Mouse (Mus musculus) hindlimb bud, embryonic 11.5 days (tissue): Measurements from ENCODE around the gene Ikzf3.

Experiments used
- DNase-seq: peaks from one replicate; pipeline ENCODE4 v3.0.0-alpha.2; 2012; ENCODE audit warnings: low read depth, low spot score; ENCODE audit errors: extremely low spot score

Ikzf3 gene

DNA sequence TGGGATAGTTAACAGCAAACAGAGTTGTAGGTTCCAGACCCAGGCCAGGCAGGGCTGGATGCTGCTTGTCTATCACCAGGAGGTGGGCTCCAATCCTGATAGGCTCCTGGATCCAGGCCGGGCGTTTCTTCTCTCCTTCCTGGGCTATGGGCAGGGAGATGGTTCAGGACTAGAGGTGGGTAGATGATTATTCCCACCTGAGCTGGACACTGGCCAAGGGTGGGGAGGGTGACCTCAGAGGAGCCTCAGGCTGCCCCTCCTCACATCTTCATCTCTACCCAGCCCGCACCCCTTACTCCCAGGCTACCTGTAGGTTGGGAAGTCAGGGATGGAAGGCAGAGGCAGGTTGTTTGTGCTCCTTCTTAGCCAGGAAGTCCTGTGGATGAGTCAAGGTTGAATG, 96.4 kb downstream of the Ikzf3 start:
- DNase-seq, result no peak

DNA sequence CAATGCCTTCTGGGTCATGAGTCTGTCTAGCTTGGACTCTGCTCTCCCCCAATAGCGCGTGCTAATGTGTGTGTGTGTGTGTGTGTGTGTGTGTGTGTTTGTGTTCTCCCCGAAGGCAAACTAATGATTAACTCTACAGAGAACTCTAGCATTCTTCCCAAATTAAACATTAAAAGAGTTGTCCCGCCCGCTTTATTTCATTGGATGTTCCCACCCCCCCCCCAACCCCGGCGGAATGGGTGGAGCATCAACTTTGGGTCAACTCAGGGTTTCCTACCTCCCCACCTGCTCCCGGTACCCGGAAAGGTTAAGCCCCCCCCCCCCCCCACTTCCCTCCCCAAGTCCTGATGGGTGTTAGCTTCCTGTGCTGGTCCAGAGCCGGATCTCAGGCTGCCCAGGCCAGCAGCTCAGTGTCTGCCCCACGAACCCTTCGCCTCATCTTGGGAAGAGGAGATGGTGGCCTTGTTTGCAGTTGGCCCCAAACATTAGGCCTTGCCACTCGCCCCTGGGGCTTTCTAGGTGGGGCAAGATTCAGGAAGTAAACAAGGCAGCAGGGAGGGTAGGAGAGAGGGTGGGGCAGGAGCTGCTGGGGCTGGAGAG, 97.5 kb downstream of the Ikzf3 start:
- DNase-seq, result no peak

DNA sequence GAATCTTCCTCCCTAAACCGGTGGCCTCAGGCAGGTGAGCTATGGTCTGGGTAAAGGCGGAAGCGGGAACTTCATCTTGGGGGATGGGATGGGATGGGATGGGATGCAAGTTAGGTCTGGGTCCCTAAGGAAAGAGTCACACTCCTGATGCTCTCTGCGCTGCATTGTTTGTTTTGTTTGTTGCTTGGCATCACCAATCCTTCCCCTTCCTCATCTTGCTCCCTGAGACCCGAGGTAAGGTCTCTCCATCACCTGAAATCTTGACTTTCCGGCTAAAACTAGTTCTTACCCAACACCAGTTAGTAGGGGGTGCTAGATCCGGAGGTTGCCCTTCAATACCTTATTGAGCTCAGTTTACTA, 98.4 kb downstream of the Ikzf3 start:
- DNase-seq, result no peak

DNA sequence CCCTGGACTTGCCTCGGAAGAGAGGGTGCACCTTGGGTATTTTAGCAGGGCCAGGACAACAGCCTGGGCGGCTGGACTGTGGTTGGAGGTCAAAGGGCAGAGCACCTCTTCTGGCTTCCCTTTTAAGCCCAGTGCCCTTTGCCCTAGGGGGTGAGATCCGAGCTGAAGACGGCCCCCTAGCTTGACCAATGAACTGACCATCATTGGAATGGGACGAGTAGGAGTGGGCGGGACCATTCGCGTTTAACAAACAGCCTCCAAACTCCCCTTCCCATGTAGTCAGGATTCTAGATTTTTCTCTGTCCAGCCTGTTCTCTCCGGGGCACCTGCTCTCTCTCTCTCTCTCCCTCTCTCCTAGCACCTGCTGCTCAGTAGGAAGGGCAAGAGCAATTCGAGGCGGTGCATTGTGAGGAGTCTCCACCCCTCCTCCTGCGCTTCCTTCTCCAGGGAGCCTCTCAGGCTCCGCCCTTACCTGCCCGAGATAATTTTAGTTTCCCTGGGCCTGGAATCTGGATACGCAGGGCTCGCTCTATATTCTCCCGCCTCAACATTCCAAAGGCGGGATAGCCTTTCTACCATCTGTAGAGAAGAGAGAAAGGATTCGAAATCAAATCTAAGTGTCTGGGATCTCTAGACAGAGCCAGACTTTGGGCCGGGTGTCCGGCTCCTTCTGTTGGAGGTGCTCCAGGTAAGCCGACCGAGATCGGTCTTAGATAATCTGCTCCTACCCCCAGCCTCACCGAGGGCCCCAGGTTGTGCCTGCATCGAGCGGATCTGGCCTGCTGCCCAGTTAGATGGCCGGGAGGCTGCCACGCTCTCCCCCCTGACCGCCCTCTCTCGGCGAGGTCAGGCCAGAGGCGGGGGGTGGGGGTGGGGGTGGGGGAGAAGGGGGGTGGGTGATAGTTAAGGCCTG, 99.0 kb downstream of the Ikzf3 start:
- no peak for DNase-seq

DNA sequence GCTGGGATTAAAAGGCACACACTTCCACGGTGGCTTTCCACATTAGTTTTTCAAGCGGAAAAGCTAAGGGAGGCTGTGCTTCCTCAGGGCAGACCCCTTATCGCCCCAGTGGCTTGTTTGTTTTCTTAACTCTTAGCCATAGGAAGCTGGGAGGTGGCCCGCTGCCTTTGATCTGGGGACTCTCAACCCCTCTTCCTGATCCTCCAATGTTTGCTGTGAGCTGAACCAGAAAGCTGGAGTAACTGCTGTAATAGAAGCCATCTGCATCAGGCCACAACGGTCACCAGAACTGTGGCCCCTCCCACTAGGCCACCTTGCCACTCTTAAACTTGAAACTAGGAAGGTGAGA, 99.6 kb downstream of the Ikzf3 start, which contains the start of gene Grb7:
Grb7 (plus strand) TSS at position 182 of the 349 bp plus-strand sequence.
- DNase-seq, result no peak

DNA sequence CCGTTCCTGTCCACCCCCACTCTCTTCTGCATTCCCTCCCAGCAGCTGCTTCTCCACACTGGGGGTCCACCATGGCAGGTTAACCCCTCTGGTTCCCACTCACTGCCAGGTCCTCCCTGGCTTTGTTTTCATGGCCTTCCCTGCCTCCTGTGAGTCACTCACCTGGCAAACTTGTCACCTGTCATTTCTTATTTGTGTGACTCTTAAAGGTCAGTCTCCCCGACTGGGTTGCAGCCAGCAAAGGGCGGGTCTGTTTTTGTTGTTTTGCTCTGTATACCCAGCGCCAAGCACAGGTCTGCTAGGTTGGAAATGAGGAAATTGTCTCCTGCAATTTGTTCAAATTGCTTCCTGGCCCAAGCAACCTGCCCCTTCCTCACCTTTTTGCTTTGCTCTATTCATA, 100.2 kb downstream of the Ikzf3 start:
- DNase-seq, result no peak

DNA sequence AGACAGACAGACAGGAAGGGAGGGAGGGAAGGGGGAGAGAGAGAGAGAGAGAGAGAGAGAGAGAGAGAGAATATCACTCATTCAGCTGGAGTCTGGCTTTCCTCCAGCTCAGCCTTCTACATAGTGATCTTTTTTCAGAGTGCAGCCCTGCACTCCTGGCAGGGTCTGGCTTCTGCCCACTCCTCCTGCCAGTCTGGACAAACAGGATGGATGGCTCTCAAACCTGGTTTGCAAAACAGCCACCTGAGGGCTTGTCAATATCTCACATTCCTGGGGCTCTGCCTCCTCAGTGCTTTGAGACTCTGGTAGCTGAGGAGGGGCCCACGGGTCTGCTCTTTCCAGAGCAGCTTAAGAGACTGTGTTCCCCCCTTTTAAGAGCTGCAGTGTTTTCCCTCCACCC, 100.6 kb downstream of the Ikzf3 start:
- DNase-seq, result no peak

DNA sequence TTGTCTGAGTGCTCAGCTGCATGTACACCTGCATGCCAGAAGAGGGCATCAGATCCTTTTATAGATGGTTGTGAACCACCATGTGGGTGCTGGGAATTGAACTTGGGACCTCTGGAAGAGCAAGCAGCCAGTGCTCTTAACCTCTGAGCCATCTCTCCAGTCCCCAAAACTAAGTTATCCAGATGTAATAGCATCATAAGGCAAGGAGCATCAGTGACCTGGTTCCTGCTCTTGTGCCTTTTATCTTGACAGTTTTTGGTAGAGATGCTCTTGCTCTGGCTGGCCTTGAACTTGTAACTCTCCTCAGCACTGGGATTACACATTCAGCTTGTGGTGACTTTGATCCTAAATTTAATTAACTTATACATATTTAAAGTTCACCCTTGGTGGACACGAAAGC, 102.1 kb downstream of the Ikzf3 start:
- no peak for DNase-seq

DNA sequence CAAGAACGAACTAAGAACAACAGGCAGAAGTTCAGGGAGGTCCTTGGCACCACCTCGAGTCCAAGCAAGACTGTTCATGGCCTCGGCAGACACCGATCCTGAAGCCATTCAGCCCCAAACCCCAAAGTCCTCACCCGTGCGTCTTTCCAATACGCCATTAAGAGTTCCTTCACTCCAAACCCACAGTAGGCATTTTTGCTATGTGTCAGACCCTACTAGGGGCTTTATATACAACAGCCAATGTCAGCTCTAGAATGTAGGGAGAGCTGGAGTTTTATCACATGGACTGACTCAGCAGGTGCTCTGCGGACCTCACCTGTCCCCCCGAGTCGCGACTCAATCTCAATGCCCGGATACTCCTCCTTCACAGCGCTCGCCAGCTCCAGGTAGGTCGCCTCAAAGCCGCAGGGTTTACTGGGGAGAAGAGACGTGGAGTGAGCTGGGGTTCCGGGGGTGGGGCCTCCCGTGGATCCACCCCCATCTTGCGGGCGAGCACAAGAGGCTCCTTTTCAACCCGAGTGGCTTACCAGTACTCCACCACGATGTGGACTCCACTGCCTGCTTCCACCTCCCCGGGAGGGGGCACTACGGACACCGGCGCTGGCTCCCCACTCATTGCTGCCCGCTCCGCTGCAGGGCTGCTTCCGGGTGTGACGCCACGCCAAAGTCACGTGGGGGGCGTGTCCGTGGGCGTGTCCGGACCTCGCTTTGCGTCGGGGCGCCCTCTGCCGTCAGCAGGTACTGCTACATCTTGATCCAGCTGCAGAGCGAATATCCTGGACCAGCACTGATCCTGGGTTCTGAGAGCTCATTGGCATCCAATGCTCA, 107.3 kb downstream of the Ikzf3 start, which contains the start of gene Mien1:
Mien1 (minus strand) TSS at position 661 of the 828 bp plus-strand sequence.
- peak; percentile 74 for DNase-seq

DNA sequence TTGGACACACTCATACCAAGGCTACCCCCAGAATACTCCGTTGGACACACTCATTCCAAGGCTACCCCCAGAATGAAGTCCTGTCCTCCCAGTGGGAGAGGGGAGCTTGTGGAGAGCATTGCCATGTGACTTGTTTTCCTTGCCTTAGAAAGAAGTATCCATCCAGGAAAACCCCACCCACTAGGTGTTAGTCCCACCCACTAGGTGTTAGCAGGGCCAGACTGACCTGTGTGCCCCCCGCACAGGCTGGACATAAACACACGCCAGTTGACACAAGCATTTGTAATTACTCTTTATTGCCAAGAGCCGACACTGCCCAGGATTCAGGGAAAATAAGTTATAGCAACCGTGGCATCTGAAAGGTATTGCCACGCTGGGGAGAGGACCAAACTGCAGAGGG, 108.4 kb downstream of the Ikzf3 start:
- no peak for DNase-seq

DNA sequence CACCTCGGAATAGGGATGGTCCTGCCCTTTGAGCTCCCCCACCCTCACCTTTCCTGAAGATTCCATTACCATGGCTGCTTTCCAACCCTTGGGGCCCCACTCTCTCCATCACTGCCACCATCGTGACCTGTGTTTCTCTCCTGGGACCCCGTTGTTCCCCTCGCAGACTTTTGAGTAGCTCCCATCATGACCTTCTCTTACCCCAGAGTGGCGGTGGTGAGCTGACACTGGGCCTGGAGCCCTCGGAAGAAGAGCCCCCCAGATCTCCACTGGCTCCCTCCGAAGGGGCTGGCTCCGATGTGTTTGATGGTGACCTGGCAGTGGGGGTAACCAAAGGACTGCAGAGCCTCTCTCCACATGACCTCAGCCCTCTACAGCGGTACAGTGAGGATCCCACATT, 110.1 kb downstream of the Ikzf3 start:
- DNase-seq, result no peak

DNA sequence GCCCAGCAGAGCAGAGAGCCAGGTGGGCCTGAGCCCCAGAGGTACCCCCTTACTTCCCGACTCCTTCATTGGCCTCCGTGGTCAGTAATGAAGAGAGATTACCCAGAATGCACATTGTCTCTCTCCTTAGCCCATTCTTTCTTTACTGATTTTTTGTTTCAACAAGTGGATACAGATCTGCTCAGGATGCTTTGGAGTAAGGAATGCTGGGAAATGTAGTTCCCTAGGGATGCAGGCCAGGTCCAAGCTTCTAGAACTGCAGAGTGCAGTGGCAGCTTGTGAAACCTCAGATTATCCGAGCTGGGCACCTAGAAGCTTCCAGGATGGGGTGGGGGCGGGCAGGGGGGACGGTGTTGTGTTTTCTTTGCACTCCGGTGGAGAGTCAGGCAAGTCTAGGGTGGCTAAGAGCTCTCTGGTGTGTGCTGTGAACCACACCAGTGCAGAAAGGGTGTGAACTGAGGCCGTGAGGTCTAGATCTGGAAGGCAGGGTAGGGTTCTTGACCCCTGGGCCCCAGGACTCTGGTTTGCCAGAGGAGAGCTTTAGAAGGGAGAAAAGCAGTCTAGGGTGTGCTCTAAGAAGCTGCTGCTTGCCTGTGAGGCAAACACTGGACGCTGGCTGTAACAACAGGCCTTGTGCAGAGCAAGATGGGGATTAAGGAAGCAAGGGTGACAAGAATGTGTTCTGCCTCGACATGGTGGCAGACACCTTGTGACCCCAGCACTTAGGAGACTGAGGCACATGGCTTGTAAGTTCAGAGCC, 113.9 kb downstream of the Ikzf3 start:
- DNase-seq, result no peak

DNA sequence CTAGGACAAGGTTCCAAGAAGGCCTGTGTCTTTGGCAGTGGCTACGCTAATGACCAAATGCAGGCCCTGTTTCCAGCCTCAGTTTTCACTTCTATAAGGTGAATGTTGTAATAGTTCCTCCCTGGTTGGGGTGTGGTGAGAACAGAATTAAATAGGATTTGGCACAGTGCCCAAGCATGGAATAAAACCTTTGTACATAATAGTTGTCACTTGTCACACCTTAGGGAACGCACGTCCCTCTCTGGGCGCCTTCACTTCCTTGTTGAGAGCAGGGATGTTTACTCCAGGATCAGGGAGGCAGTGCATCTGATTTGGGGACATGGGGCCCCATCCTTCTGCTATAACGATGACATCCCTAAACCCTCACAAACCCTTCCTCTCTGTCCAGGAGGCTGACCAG, 117.4 kb downstream of the Ikzf3 start:
- DNase-seq, result no peak

DNA sequence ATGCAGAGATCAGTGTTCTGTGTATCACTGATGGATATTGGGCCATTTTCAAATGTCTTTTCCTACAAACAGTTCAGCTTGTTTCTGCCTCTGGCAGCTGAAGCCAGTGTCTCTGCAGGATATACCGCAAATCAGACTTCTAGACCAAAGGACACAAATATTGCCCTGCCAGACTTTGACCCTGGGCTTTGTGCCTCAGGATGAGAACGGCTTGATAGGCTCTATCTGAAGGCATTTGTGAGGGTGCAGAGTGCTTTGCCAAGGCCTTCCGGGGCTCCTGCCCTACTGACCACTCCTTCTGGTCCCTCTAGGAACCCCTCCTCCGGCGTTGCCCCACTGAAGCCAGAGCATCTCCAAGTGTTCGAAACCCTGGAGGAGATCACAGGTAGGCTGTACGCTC, 119.2 kb downstream of the Ikzf3 start:
- DNase-seq, result no peak

DNA sequence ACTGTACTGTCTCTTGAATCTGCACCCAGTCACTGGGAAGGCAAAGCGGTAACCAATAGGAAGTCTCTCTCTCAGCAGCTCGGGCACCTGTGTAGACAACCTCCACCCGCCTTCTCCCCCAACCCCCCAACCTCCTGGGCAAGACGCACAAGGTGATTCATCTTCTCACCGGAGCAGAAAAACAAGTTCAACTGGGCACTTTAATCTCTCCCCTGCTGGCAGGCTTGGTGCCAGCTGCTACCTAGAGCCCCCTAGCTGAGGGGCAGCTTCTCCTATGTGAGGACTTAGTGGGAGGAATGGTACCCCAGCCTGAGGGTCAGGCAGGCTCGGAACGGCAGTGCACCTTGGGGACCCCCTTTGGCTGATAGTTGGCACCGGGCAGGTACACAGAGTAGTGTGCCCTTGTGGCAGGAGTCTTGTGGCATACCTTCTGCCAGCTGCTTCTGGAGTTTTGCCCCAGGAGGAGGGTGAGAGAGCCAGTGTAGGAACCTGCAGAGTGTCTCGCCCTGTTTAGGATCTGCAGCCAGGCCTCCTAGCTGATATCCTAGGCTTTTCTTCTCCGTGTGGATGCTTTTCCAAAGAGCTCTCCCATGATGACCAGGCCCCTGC, 126.8 kb downstream of the Ikzf3 start:
- DNase-seq, result no peak

DNA sequence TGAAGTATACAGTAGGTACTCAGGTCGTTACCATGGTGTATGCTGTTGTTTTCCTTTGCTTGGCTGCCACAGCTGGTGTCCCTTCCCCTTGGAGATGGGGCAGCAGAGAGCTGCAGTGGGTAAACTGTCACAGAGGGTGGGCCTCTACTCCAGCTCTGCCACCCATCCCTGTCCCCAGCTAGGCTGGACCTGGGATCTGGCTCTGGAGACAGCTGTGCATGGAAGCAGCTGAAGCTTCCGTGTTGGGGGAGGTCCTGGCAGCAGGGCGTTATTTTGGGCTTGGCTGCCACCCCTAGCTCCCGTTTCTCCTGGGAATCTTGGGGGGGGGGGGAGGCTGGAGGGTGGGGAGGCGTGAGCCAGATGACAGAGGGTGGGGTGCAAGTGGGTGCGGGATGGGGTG, 127.6 kb downstream of the Ikzf3 start:
- DNase-seq, result no peak

DNA sequence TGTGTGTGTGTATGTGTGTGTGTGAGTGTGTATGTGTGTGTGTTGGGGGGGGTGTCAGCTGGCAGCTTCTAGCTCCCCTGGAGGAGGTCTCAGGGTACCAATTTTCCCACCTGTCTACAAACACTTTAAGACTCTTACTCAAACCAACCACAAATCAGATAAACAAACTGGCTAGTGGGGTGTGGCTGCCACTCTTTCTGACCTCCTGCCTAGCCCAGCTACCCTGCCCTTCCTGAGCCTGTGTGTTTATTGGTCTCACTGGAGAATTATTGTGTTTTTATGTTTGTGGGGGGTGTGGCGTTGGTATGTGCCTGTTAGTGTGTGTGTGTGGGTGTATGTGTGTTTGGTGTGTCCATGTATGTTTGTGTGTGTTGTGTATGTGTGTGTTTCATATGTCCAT, 128.8 kb downstream of the Ikzf3 start:
- DNase-seq, result no peak
